Mouse (Mus musculus) layer of hippocampus, adult 2 months (tissue): Measurements from ENCODE around the gene H13. TPM values are rescaled to one million over a fixed set of nuclear protein-coding genes. Genes with fewer than 3 reads are reported as not detected.

Source experiments
- DNase-seq, 2 experiments: peaks; one replicate each; pipeline ENCODE4 v3.0.0; 2022; ENCODE audit warnings: low spot score in 2 of 2
- H3K27ac ChIP-seq: fragments of 200-600 bp; 2 replicates; pipeline ENCODE4 v1.8.1; 2022
- H3K4me3 ChIP-seq: fragments of 200-600 bp; 2 replicates; pipeline ENCODE4 v1.8.1; 2022; ENCODE audit warnings: mild to moderate bottlenecking
- CTCF ChIP-seq: fragments of 200-600 bp; conservative IDR thresholded peaks from 2 replicates; pipeline ENCODE4 v1.8.1; 2022; ENCODE audit warnings: antibody characterized with exemption, mild to moderate bottlenecking, moderate library complexity
- total RNA-seq, 2 experiments: library from RNA; stranded (reverse); gene quantifications; 2 replicates each; pipeline ENCODE4 v1.2.3; 2021

H13 gene
- total RNA-seq, 2 experiments from 2014 or later: 71.5 to 73.3 TPM

DNA sequence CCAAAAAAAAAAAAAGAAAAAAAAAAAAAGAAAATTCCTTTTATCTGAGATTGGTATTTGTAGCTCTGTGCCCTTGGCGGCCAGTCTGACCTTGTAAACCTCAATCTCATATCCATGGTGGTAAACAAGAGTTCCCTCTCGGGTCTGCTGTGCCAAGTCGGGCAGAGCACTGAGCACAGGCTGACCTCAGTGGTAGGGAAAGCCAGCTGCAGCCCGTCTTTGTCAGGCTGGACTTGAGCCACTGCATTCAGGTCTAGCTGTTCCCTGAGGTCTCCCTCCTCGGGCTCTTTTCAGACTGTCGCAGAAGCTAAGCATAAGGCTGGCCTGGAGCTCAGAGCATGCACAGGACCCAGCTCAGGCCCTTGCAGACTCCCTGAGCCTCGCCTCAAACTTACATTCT is 25.4 kb downstream of the H13 start:
- no peak for DNase-seq
- H3K4me3 ChIP-seq: no peak overlapping the region
- TF ChIP-seq CTCF: no peak
- no peak overlapping the region for H3K27ac ChIP-seq

DNA sequence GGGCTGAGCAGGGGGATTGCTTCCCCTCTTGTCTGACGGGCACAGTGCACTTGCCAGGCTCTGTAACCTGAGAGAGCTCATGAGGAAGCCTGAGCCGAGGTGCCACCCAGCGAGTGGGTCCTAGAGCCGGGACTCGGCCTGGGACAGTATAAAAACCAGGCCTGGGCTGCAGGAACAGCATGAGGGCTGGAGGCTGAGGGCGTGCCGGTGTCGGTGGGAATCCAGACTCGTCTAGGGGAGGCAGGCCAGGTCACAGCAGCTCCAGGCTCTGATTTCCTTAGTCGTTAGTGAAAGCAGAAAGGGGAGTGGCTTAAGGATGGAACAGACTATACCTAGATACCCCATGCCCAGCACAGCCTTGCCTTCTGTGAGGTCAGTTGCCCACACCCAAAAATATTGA is 26.8 kb downstream of the H13 start:
- TF ChIP-seq CTCF: no peak
- no peak for DNase-seq
- no peak overlapping the region for H3K4me3 ChIP-seq
- H3K27ac ChIP-seq: peak overlapping the region; percentile 93

DNA sequence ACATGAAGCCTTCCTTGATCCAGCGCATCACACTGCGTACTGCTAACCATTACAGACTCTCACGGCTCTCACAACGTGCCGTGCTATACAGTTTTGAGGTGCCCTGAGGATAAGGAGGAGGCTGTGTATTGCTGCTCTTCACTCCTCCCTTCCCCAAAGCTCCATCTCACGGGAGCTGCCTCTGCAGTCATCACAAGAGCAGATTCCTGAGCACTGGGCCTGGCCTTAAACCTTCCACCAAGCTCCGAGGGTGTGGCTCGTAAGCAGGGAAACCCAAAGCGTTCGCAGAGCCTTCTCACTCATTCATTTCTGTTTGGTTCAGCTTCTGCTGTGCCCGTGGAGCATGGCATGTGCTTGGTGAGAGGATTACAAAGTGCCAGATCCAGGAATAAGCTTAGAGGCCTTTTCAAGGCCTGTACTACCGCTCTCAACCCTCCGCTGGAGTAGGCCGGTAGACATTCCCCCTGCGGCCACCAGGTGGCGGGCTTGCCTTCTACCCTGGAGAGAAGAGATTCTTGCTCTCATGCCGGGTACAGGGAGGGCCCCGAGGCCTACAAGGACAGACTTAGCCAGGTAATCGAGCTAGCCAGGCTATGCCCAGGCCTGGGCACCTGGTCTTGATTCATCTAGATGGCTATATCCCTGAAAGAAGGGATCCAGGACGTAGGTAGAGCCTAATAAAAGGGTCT is 27.4 kb downstream of the H13 start:
- DNase-seq: peak; percentile 91 to 98
- TF ChIP-seq CTCF: peak; percentile 100; the same call in 1 of the 2 replicates
- Histone ChIP-seq H3K27ac (peak overlapping the region; percentile 93), H3K4me3 (no peak overlapping the region)

DNA sequence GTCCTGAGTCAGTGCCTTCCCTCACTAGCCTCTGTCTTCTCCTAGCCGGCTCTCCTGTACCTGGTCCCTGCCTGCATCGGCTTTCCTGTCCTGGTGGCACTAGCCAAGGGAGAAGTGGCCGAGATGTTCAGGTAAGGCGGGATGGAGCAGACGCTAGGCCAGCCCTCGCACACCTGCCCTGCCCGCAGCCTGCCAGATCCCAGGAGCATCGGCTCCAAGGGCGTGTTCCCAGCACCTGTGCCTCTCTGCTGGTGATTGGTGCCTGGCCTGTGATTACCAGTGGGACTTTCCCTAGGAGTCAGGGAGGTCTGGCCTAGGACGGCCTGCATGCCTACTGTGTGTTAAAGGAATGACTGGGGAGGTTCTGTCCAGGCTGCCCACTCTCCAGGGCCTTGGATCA is 30.9 kb downstream of the H13 start:
- no peak for TF ChIP-seq CTCF
- no peak overlapping the region for H3K27ac ChIP-seq
- no peak for DNase-seq
- no peak overlapping the region for H3K4me3 ChIP-seq

DNA sequence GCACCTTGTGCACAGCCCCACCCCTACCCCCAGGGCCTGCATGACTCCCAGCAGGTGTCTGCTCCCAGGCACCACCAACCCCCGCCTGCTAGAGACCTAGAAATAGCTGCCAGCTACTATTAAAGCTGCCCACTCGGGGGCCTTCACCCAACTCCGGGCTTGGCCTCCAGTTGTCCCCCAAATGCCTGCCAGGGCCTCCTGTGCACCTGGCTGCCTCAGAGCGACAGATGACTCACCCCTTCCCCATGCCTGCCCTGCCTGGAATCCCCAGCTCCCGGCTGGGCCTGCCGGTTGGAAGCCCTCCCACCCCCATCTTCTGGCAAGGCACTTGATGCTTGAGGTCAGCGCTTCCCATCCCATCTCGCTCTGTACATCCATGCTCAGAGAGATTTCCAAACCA is 31.5 kb downstream of the H13 start:
- H3K27ac ChIP-seq: no peak overlapping the region
- DNase-seq: no peak
- H3K4me3 ChIP-seq: no peak overlapping the region
- no peak for TF ChIP-seq CTCF

DNA sequence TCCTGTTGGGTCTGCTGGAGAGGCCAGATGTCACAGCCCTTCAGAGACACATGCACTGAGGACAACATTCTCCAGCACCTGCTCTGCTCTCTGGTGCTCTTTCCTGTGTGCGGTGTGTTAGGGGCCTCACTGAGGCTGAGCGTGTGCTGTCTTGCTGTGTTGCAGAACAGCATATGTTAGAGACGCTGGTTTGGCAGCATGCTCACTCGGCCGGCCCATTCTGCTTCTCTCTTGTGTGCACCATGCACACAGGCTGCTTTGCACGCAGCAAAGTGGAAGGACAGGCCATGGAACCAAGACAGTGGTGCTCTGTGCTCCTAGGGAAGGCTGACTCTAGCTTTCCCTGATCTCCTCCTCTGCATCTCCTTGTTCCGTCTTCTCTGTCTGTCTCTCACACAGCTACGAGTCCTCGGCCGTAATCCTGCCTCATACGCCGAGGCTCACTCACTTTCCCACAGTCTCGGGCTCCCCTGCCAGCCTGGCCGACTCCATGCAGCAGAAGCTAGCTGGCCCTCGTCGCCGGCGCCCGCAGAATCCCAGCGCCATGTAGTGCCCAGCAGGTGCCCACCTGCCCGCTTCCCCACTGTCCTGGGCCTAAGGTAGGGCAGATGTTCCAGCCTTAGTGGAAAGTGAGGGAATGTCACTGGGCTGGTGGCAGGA is 34.5 kb downstream of the H13 start:
- H3K4me3 ChIP-seq: no peak overlapping the region
- no peak for TF ChIP-seq CTCF
- no peak for DNase-seq
- H3K27ac ChIP-seq: no peak overlapping the region

DNA sequence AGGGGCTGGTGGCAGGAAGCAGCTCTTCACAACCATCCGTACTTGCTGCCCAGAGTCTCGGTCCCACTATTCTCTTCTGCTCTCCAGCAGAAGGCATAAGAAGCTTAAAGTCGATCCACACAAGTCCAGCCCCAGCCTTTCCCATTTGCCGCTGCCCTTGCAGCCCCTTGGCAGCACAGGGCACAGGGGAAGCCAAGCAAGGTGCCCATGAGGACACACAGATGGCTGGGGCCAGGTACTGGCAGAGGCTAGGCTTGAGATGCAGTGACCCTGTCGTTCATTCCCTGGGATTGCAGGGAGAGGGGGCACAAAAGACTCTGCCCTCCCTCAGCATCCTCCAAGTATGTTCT is 35.0 kb downstream of the H13 start:
- Histone ChIP-seq H3K27ac (no peak overlapping the region), H3K4me3 (no peak overlapping the region)
- DNase-seq: no peak
- no peak for TF ChIP-seq CTCF

DNA sequence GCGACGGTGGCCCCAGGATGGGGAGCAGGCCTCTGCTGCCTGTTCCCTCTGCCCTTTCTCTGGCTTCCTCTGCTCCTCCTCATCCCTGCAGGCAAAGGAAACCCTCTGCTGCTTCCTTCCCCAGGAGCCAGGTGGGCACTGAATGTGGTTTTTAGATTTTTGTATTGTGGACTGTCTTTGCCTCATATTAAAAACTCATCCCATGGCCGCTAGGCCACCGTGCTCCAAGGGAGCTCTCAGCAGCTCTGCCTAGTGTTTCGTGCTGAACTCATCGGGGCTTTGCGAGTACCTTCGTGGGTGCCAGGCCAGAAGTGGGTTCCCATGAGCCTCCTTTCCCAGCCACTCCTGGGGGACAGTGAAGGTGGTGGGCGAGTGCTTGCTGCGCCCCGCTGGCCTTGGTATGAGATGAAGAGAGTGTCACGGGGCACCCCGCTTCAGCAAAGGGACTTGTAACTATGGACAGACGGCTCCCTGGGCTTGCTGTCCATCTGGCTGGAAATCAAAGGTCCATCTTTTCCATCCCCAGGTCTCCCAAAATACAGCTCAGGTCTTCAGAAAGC is 35.6 kb downstream of the H13 start:
- H3K27ac ChIP-seq: no peak overlapping the region
- no peak for DNase-seq
- H3K4me3 ChIP-seq: no peak overlapping the region
- no peak for TF ChIP-seq CTCF

DNA sequence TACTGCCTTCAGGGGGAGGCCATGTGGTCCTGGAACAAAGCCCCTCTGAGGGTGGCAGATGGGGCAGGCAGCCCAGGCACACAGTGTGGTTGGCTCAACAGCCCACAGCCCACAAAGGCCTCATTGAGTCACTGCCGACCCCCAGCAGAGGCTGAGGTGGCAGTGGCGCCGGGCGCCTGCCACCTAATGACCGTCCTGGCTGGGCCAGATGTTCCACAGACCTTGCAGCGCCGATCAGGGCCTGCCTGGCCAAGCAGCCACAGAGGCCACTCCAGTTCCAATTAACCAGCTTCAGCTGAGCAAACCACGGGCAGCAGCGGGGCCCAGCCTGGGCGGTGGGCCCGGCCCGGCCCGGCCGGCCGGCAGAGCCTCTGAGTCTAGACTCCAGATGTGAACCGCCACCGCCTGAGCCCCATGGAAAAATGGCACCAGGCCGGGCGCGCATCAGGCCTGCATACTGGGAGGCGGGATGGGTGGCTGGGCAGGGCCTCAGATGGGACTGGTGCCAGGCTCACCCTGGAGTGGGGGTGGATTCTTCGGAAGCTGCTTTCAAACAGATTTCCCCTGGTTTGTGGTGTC is 36.8 kb downstream of the H13 start:
- Histone ChIP-seq H3K27ac (peak overlapping the region; percentile 88), H3K4me3 (no peak overlapping the region)
- peak; percentile 43 to 66 for DNase-seq
- no peak for TF ChIP-seq CTCF

DNA sequence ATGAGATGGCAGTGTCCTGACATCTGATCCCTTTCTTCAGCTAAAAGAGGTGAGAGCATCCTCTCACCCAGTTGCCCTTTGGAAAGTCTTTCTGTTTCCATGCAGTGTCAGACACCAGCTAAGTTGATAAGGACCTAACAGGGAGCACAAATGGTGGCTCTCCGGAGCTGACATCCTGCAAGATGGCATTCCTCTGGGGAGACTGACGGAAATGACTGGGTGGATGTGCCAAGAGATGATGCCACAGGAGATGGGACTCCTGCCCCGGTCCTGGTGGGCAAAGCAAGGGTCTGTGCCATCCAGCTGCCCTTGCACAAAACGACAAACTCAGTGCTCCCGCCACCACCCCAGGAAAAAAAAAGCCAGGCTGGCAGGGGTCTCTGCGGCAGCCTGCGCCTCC is 37.9 kb downstream of the H13 start:
- no peak for TF ChIP-seq CTCF

DNA sequence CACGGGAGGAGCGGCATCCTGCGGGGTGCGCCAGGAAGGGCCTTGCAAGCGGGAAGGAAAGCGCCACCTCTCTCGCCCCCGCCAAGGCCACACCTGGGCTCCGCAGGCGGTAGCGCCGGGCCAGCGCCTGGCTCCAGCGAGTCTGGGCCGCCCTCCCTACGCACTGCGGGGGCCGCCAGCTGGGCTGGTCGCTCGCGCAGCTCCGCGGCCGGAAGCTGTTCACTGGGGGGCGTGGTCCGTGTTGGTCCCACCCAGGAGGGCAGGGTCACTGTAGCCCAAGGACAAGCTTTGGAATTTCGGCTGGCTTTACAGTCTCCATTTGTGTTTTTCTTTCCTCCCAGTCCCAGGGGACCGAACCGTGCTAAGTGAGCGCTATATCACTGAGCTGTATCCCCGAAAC is 38.4 kb downstream of the H13 start:
- H3K27ac ChIP-seq: peak overlapping the region; percentile 88
- peak; percentile 26 for TF ChIP-seq CTCF
- DNase-seq: peak; percentile 70 to 75
- H3K4me3 ChIP-seq: peak overlapping the region; percentile 55

More for the DNA sequence above, 37.9 kb downstream of the H13 start:
- no peak for DNase-seq
- H3K4me3 ChIP-seq: peak overlapping the region; percentile 55
- peak overlapping the region; percentile 88 for H3K27ac ChIP-seq

DNA sequence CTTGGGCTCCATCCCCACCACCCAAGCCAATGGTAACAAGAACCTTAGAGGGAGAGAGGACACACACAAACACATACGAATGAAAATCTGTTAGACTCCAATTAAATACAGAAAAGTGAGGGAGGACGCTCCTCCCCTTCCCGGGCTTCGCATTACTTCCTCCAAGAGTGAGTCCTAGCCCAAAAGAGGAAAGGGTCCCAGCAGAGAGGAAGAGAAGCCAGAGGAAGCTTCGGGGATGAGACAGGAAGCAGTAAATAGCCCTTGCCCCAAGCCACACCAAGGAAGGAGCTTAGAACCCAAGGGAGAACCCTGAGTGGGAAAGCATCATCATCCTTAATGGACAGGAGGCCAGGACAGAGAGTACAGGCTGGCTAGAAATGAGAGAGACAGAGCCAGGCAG is 39.8 kb downstream of the H13 start:
- Histone ChIP-seq H3K4me3 (no peak overlapping the region), H3K27ac (no peak overlapping the region)
- no peak for TF ChIP-seq CTCF
- no peak for DNase-seq

DNA sequence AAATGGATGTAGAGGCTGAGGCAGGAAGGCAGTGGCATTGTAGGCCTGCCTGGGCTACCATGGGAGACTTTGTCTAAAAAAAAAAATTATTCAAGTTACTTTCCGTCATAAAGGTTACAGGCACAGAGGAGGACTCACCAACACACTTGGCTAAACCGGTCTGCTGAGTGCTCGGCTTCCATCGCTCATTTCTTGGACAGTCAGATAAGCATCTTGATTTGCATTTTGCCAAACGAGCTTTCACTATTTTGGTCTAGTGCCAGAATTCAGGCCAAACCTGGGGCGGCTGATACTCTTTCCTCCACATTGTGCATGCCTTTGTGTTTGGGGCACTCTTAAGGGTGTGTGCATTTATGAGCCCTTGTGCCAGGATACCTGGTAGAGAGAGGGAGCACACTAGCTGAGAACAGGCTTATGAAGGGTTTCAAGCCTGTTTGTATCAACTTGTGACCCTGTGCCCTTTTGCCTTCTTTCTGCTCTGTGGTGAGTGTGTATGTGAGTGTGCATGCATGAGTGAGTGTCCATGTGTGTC is 47.0 kb downstream of the H13 start:
- no peak overlapping the region for H3K4me3 ChIP-seq
- TF ChIP-seq CTCF: no peak
- no peak for DNase-seq
- H3K27ac ChIP-seq: no peak overlapping the region

DNA sequence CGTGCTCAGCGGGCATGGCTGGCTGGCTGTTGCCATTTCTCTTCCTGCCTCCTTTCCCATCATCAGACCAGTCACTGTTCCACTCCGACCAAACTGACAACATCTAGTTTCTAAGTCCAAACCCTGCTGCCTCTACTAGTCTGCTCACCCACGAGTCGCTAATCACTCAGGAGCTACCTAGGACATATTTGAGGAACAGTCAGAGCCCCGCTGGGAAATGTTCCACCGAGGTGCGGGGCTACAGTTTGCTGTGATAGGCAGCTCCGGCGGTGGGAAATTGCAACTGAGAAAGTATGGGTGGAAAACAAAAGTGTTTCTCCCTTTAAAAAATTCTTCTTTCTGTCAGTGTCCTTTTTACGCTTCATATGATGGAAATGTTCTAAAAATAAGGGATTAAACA is 48.4 kb downstream of the H13 start:
- TF ChIP-seq CTCF: no peak
- H3K4me3 ChIP-seq: no peak overlapping the region
- DNase-seq: no peak
- H3K27ac ChIP-seq: no peak overlapping the region
